In genomic region chr16:45786639-45787038, GRCm38 (mm10) we compare ENCODE assay signal across 9 mouse cellular contexts. TPM values are rescaled to one million over a fixed set of nuclear protein-coding genes. Genes with fewer than 3 reads are reported as not detected.
DNase-seq lines count a peak whose midpoint lies in the region; TF ChIP-seq lines count a peak whose summit lies in the region.
"Had no signal": no experiment of that assay in that cellular context is flagged by ENCODE, and none has a peak within 500 bp of the region (broad histone marks: within the 10 kb centered on the region; RNA-seq: fewer than 3 reads in every experiment).

No protein-coding gene starts in this region.

- H3K27ac ChIP-seq in layer of hippocampus, adult 2 months = no peak overlapping the region
- H3K27ac ChIP-seq: embryonic facial prominence, embryonic 12.5 days had no signal

- no peak overlapping the region for H3K4me3 ChIP-seq in layer of hippocampus, adult 2 months
- H3K4me3 ChIP-seq: embryonic facial prominence, embryonic 12.5 days had no signal

- TF ChIP-seq CTCF in layer of hippocampus, adult 2 months (conservative IDR thresholded peaks at IDR 0.05) = peak; percentile 68

- intact Hi-C loops in gastrocnemius, postnatal 36 days (cut with DNase I) = loop anchor here (2.0 kb wide), 1 partner anchor 26 kb away; no protein-coding TSS in a partner anchor

- DNase-seq in layer of hippocampus, adult 2 months (ENCODE audit: low spot score in 2 of 2) = no peak
- DNase-seq in layer of hippocampus, postnatal 25 days (ENCODE audit: extremely low spot score in 1 of 2, low spot score in 1 of 2) = no peak
- DNase-seq in NIH3T3 (ENCODE audit: low read depth) = peak; percentile 5
- DNase-seq in cerebellum, adult 9-11 months = peak; percentile 30
- DNase-seq in natural killer cell, adult 2 months (ENCODE audit: low spot score in 2 of 2) = peak; percentile 5 to 20
- no peak for DNase-seq in gastrocnemius, postnatal 36 days
- DNase-seq in adrenal gland, adult 18-20 months (ENCODE audit: low spot score in 2 of 2) = no peak
- DNase-seq in spleen, adult 12 weeks (ENCODE audit: low spot score) = no peak

RNA-seq across cellular contexts. Expression of gene Abhd10, which starts 43.9 kb away (rescaled TPM):
- total RNA-seq in layer of hippocampus, adult 2 months (2021) = 10 to 100 TPM; 19.8 to 20.5 TPM
- 10 to 100 TPM; 16.9 to 21.0 TPM for total RNA-seq in layer of hippocampus, postnatal 25 days (2021)
- total RNA-seq in gastrocnemius, postnatal 36 days (2021) = 10 to 100 TPM in 1 of 2 experiments, 1 to 10 TPM in 1; 9.2 to 10.2 TPM
- 10 to 100 TPM; 14.2 to 27.5 TPM for total RNA-seq in adrenal gland, adult 18-20 months (2021)

Comparison
In these comparisons a context has a peak if more than half of its experiments do, and no peak if none do; other contexts are left out.
1. DNase-seq: peak in NIH3T3 (single experiment), cerebellum, adult 9-11 months (single experiment) and natural killer cell, adult 2 months (2 of 2); none in layer of hippocampus, adult 2 months (0 of 2), layer of hippocampus, postnatal 25 days (0 of 2), gastrocnemius, postnatal 36 days (0 of 2), adrenal gland, adult 18-20 months (0 of 2) and spleen, adult 12 weeks (single experiment).